Mouse (Mus musculus) C2C12 (cell line): ENCODE results near the gene Ptov1.

Source experiments
- CTCF ChIP-seq: IDR thresholded peaks from one replicate; pipeline ENCODE4 v1.5.1; 2011; ENCODE audit not compliant: control insufficient read depth, insufficient read depth, insufficient read length
- FOSL1 ChIP-seq: IDR thresholded peaks from one replicate; pipeline ENCODE4 v1.8.0; 2011; ENCODE audit warnings: mild to moderate bottlenecking, low read length; ENCODE audit not compliant: poor library complexity, insufficient read depth, severe bottlenecking
- MAX ChIP-seq: IDR thresholded peaks from one replicate; pipeline ENCODE4 v1.6.1; 2011; ENCODE audit warnings: mild to moderate bottlenecking, control low read depth
- MYOD1 ChIP-seq: IDR thresholded peaks from one replicate; pipeline ENCODE4 v1.6.1; 2011; ENCODE audit warnings: low read depth; ENCODE audit not compliant: control insufficient read depth, insufficient read length
- MYOG ChIP-seq: IDR thresholded peaks from one replicate; pipeline ENCODE4 v1.6.1; 2011; ENCODE audit not compliant: control insufficient read depth, insufficient read length; ENCODE audit errors: extremely low read depth
- USF1 ChIP-seq: IDR thresholded peaks from one replicate; pipeline ENCODE4 v1.6.1; 2011; ENCODE audit warnings: low read depth, mild to moderate bottlenecking, control low read depth, moderate library complexity

GRCm38 (mm10) chr7:44867010-44867702, 2.4 kb downstream of the Ptov1 start:
- TF ChIP-seq CTCF (no peak), MAX (no peak), USF1 (no peak), FOSL1 (no peak), MYOG (no peak), MYOD1 (no peak)
